In genomic region chr10:60370601-60371061, GRCm38 (mm10) we compare ENCODE assay signal across 14 mouse cellular contexts. TPM values are rescaled to one million over a fixed set of nuclear protein-coding genes. Genes with fewer than 3 reads are reported as not detected.
A peak's percentile ranks its signal among the peaks of the same experiment; 100 is the strongest.
DNase-seq lines count a peak whose midpoint lies in the region; TF ChIP-seq lines count a peak whose summit lies in the region.
"Had no signal": no experiment of that assay in that cellular context is flagged by ENCODE, and none has a peak within 500 bp of the region (broad histone marks: within the 10 kb centered on the region; RNA-seq: fewer than 3 reads in every experiment).

No protein-coding gene starts in this region.

- peaks cover 14% of the 10 kb centered on the region for H3K4me1 ChIP-seq in heart, embryonic 10.5 days
- H3K4me1 ChIP-seq in spleen, adult 2 months (ENCODE audit: control insufficient read depth, insufficient read depth, insufficient read length) = peaks cover 32% of the 10 kb centered on the region; the same call in 1 of the 2 replicates
- H3K4me1 ChIP-seq: midbrain, embryonic 13.5 days had no signal

- no peak for TF ChIP-seq CTCF in spleen, adult 2 months (IDR thresholded peaks at IDR 0.05; ENCODE audit: extremely low read depth, insufficient read depth, insufficient read length, insufficient replicate concordance)

- no peak for DNase-seq in heart, embryonic 10.5 days (ENCODE audit: low spot score)
- DNase-seq in heart, postnatal 10 days = no peak
- peak in 1 of 2 experiments; percentile 69 for DNase-seq in spleen, adult 2 months (ENCODE audit: low read depth in 1 of 2, low spot score in 2 of 2)
- no peak for DNase-seq in spleen, adult 12 weeks (ENCODE audit: low spot score)
- DNase-seq in thymus, postnatal 4 days = peak; percentile 70
- DNase-seq in urinary bladder, postnatal 4 days (ENCODE audit: low spot score in 2 of 2) = no peak
- DNase-seq in left cerebral cortex, postnatal 10 days (ENCODE audit: extremely low spot score in 1 of 2, low spot score in 2 of 2) = no peak
- DNase-seq: gastrocnemius, postnatal 14 days had no signal

- H3K9me3 ChIP-seq in heart, embryonic 10.5 days = no peaks in the 10 kb centered on the region
- H3K9me3 ChIP-seq: embryonic facial prominence, embryonic 15.5 days; midbrain, embryonic 13.5 days had no signal

- H3K79me2 ChIP-seq in macrophage (ENCODE audit: inconsistent target) = peaks cover 29% of the 10 kb centered on the region; the same call in 1 of the 2 replicates

- WGBS in heart, embryonic 10.5 days = 72% methylated on average over 5 of the region's 5 CpGs
- WGBS in spleen, adult 2 months = 5% methylated on average over 5 of the region's 5 CpGs
- 37% methylated on average over 4 of the region's 5 CpGs for WGBS in macrophage (ENCODE audit: missing documents)

- no peaks in the 10 kb centered on the region for H3K27me3 ChIP-seq in heart, embryonic 10.5 days (ENCODE audit: insufficient read depth, poor library complexity, severe bottlenecking)
- no peaks in the 10 kb centered on the region for H3K27me3 ChIP-seq in spleen, adult 2 months (ENCODE audit: control insufficient read depth, insufficient read depth, low read length)
- H3K27me3 ChIP-seq: embryonic facial prominence, embryonic 15.5 days; midbrain, embryonic 13.5 days had no signal

- H3K4me3 ChIP-seq in heart, embryonic 10.5 days = no peak overlapping the region
- no peak overlapping the region for H3K4me3 ChIP-seq in spleen, adult 2 months (ENCODE audit: extremely low read depth, insufficient read depth, insufficient read length)
- H3K4me3 ChIP-seq in macrophage (ENCODE audit: inconsistent target) = no peak overlapping the region
- H3K4me3 ChIP-seq: embryonic facial prominence, embryonic 15.5 days; midbrain, embryonic 13.5 days had no signal

- H3K27ac ChIP-seq in heart, embryonic 10.5 days = 0 out of 2 replicates have a peak overlapping the region, but pooled peaks have one; percentile 12
- peak overlapping the region; percentile 92 for H3K27ac ChIP-seq in spleen, adult 2 months (ENCODE audit: insufficient read depth, low read length)
- H3K27ac ChIP-seq in macrophage = peak overlapping the region; percentile 97
- H3K27ac ChIP-seq: embryonic facial prominence, embryonic 15.5 days; midbrain, embryonic 13.5 days had no signal

- intact Hi-C loops in heart, postnatal 10 days (cut with DNase I) = no loop called here
- intact Hi-C loops in left cerebral cortex, postnatal 10 days (cut with DNase I) = no loop called here

- TF ChIP-seq POLR2A in spleen, adult 2 months (IDR thresholded peaks at IDR 0.05; ENCODE audit: low read depth, low read length) = no peak

- no peaks in the 10 kb centered on the region for H3K36me3 ChIP-seq in heart, embryonic 10.5 days
- H3K36me3 ChIP-seq in spleen, adult 2 months (ENCODE audit: control insufficient read depth, insufficient read depth, low read length) = peaks cover 2% of the 10 kb centered on the region; the same call in 1 of the 2 replicates
- H3K36me3 ChIP-seq in macrophage (ENCODE audit: inconsistent target) = peaks cover 34% of the 10 kb centered on the region
- H3K36me3 ChIP-seq: embryonic facial prominence, embryonic 15.5 days; midbrain, embryonic 13.5 days had no signal

RNA-seq across cellular contexts. Expression of gene Vsir, which starts 24.0 kb away (rescaled TPM):
- polyA plus RNA-seq in heart, embryonic 10.5 days (2016; fragmentation: Nextera tagmentation; extraction: Ambion mirVana) = 1.4 and 2.2 TPM in 2 replicates
- total RNA-seq in heart, postnatal 10 days (2021) = 10 to 100 TPM; 20.4 to 27.3 TPM
- 155 TPM in 2 replicates for polyA plus RNA-seq in spleen, adult 2 months (2012; rRNA removed)
- total RNA-seq in macrophage (2018; cell fraction: chromatin; rRNA removed) = 100 to 1,000 TPM in 6 of 26 experiments, 10 to 100 TPM in 20; 10.8 to 164 (median 60.8) TPM
- 100 to 1,000 TPM in 24 of 26 experiments, 10 to 100 TPM in 2; 90.4 to 273 (median 157) TPM for total RNA-seq in macrophage (2018; cell fraction: cytosol; rRNA removed)
- 100 to 1,000 TPM in 24 of 26 experiments, 10 to 100 TPM in 2; 88.2 to 317 (median 168) TPM for total RNA-seq in macrophage (2018; cell fraction: nucleus; rRNA removed)
- polyA plus RNA-seq in macrophage (2018) = 165 to 459 TPM (median 279 TPM) in 3 replicates
- total RNA-seq in left cerebral cortex, postnatal 10 days (2021) = 10 to 100 TPM; 18.8 to 20.7 TPM

RNA-seq across cellular contexts. Expression of gene Gm17455, which starts 28.9 kb away (rescaled TPM):
- polyA plus RNA-seq in heart, embryonic 10.5 days (2016; fragmentation: Nextera tagmentation; extraction: Ambion mirVana) = 0.59 and 0.89 TPM in 2 replicates
- not detected for total RNA-seq in heart, postnatal 10 days (2021)
- 1.3 and 2.3 TPM in 2 replicates for polyA plus RNA-seq in spleen, adult 2 months (2012; rRNA removed)
- total RNA-seq in macrophage (2018; cell fraction: chromatin; rRNA removed) = 1 to 10 TPM in 6 of 26 experiments, under 1 TPM in 2, not detected in 18; 0.81 to 7.0 (median 1.4) TPM
- total RNA-seq in macrophage (2018; cell fraction: cytosol; rRNA removed) = under 1 TPM in 7 of 26 experiments, not detected in 19; 0.14 to 0.59 (median 0.29) TPM
- total RNA-seq in macrophage (2018; cell fraction: nucleus; rRNA removed) = 10 to 100 TPM in 1 of 26 experiments, 1 to 10 TPM in 9, under 1 TPM in 1, not detected in 15; 0.88 to 10.1 (median 1.5) TPM
- polyA plus RNA-seq in macrophage (2018) = not detected in 3 replicates
- 1 to 10 TPM; 1.4 to 2.1 TPM for total RNA-seq in left cerebral cortex, postnatal 10 days (2021)
- total RNA-seq: adrenal gland, adult 18-20 months; liver, adult 2 months had no signal
- polyA plus RNA-seq: liver, adult 2 months; stomach, embryonic 16.5 days had no signal

Comparison
In these comparisons a context has a peak if more than half of its experiments do, and no peak if none do; other contexts are left out.
1. H3K27ac ChIP-seq: peak in every context shown above with its lines; median percentile 97 in macrophage; 92 in spleen, adult 2 months; 12 in heart, embryonic 10.5 days.
2. RNA of gene Vsir, which starts 24.0 kb away (polyA plus RNA-seq): 165 to 459 TPM in macrophage and 155 TPM in spleen, adult 2 months; 1.4 to 2.2 TPM in heart, embryonic 10.5 days; every median in the first group is over 10 times any median in the second.